Mouse (Mus musculus) heart, adult 2 months (tissue): ENCODE measurements around the gene Ugt1a7c.

Experiments used
- CTCF ChIP-seq: fragments of 200-600 bp; IDR thresholded peaks from 2 replicates; pipeline ENCODE4 v1.8.1; 2022; ENCODE audit warnings: antibody characterized with exemption, mild to moderate bottlenecking, moderate library complexity
- EP300 ChIP-seq: fragments of 200-500 bp; IDR thresholded peaks from 2 replicates; pipeline ENCODE4 v1.6.1; 2011; ENCODE audit warnings: low read depth, low read length, control low read depth; ENCODE audit not compliant: insufficient read depth
- POLR2A ChIP-seq: fragments of 200-500 bp; IDR thresholded peaks from 2 replicates; pipeline ENCODE4 v1.6.1; 2011; ENCODE audit warnings: mild to moderate bottlenecking, low read depth, low read length, control low read depth; ENCODE audit not compliant: insufficient read depth

- TF ChIP-seq POLR2A (no peak), CTCF (no peak), EP300 (no peak)
These were observed 135.6 kb downstream of the Ugt1a7c start for GRCm38 (mm10) chr1:88230421-88230820.
